Mouse (Mus musculus): Measurements from ENCODE around the gene Ntng2. TPM values are rescaled to one million over a fixed set of nuclear protein-coding genes. Genes with fewer than 3 reads are reported as not detected.

Ntng2 gene
- total RNA-seq, 2 experiments from 2014 or later: 3.0 to 3.4 TPM

DNA sequence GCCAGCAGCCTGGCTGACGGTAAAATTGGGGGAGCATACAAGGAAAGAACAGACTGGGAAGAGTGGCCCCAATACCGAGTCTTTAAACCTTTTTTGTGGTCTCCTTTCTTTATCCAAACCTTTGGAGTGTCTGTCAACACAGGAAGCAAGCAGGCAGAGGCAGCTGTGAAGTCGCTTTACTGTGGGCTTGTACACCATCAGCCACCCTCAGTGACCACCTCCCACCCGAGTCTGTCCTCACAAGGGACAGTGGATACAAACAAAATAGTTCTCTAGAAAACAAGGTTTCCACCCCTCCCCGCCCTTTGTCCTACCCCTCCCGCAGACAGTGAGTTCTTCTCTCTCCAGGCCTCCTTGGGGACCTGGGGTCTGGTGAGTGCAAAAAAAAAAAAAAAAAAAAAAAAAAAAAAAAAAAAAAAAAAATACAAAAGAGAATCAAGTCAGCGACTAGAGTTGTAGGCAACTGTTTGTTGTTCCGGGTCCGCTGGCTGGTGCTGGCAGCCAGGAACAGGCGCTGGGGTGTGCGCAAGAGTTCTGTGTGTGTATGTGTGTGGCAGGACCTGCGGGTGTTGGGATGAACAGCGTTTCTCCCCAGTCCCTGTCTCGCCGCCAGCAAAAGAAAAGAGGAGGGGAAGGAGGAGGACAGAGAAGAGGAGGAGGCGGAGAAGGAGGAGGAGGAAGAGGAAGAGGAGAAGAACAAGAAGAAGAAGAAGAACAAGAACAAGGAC lies 58.8 kb downstream of the Ntng2 start:
- intact Hi-C loops (cut with DNase I): no loop called here
- no peak for DNase-seq

DNA sequence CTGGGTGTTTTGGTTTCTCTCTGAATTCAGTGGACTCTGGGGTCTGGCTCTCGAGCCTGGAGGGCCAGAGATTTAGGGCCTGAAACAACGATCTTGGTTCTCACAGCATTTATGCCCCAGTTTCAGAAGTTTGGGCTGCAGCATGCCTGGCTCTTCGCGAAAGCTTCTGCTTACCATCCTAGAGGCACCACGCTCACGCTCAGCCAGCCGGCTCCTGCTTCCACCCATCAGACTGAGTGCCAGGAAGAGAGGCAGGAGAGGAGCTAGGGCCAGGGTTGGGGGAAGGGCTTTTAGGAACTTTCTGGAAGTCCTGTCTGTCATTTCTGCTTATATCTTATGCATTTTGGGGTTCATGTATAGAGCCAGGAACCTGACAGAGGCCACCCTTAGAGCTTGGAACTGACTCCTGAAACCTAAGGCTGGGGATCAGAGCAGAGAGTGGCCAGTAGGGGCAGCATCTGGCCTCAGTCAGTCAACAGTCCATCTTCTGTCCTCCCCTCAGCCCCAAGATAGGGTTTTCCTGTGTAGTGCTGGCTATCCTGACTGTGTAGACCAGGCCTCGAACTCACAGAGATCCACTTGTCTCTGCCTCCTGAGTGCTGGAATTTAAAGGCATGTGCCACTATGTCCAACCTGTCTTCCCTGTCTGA lies 60.1 kb downstream of the Ntng2 start:
- intact Hi-C loops (cut with DNase I): no loop called here
- peak in 1 of 2 experiments; percentile 25 for DNase-seq

DNA sequence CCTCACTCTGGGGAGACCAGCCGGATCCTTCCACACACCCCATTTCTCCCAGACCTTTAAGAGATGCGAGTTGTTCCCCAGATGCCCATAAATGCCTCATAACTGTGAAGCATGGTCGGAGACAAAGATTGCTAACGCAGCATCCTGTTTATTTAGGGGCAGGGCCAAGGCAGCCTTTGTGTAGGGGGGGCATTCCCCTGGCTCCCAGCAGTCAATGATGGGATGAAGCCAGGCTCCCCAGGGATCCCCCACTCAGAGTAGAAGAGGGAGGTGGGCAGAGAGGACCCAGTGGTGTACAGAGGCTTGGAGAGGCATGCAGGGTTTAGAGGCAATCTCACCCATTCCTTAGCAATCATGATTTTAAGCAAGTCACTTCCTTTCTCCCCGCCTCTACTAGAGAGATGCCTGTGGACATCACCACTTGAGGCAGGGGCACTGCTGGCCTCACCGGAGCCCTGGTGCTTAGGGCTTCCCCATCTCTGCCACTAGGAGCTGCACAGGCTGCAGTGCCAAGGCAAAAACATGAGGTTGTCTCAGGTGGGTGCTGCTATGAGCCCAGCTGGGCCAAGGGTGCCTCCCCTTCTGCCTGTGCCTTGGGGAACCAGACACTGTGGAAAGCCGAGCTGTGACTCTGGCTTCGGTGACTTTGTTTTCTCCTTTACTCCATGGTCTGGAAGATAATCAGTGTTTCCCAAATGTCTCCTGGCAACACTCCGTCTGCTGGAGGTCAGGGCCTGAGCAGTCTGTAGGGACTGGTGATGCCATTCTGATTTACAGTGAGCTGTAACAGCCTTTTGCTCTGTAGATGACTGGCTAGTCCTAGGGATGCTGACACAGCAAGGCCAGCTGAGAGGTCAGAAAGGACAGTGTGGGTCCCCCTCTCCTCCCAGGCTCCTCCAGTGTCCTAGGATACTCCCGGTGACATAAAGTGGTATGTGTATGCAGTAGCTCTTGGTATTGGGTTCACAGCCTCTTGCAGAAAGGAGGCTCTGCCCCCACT lies 61.3 kb downstream of the Ntng2 start:
- intact Hi-C loops (cut with DNase I): no loop called here
- peak; percentile 33 to 40 for DNase-seq

DNA sequence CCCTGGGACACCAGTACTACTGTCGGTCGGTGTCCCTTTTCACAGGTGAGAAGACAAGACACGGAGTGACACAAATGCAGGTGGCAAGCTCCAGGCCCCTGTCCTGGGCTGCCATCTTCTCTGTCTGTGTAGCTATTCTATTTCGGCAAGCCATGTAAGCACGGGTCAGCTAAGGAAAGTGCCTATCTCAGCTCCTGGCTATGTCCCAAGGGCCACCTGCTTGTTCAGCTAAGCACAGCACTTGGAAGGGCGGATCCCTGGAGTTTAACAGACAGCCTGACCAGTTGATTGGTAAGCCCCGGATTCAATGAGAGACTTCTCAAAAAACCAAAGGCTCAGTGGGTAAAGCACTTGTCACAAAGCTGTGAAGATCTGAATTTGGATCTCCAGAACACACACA lies 62.4 kb downstream of the Ntng2 start:
- DNase-seq: peak; percentile 75
- intact Hi-C loops (cut with DNase I): no loop called here

DNA sequence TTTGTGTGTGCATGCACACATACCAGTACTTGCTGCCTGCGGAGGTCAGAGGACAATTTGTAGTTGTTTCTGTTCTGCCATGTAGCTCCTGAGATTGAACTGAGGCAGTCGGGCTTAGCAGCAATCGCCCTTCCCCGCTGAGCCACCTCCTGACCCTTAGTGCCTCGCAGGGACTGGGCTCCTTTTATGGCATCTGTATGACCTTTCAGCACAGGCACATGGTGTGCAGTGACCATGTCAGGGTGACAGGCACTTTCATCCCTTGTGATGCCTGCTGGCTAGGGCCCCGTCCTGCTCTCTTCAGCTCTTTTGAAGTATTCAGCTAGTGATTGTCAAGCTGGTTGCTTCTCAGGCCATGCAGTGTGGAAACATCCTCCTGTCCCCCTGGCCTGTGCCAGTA lies 66.6 kb downstream of the Ntng2 start:
- intact Hi-C loops (cut with DNase I): no loop called here

DNA sequence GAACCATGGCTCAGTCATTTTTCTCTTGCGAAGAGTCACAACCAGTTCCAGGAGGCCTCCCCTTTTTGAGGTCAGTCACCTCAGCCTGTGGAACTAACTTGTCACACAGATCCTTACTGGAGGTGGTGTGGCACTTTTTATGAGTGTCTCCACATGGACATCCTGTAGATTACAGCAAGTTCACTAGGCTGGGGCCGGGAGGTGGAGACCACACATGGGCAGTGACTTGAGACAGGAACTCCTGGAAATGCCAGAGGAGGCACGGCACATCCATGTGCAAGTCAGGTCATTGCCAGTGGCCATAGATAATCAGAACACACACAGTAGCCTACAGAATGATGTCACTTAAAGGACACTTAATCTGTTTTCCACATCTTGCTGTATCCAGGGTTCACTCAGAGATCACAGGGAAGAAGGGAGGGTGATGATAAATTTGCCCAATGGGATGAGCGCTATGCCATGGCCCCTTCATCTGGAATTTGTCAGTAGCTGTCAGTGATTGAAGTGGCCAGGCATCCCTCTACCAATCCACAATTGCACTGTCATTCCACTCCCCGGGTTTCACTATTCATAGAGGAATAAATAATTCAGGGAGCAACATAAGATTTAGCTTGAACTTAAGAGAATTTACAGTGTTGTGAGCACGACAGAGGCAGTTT lies 69.4 kb downstream of the Ntng2 start:
- intact Hi-C loops (cut with DNase I): no loop called here
- no peak for DNase-seq

More for the DNA sequence above, 66.6 kb downstream of the Ntng2 start:
- no peak for DNase-seq

DNA sequence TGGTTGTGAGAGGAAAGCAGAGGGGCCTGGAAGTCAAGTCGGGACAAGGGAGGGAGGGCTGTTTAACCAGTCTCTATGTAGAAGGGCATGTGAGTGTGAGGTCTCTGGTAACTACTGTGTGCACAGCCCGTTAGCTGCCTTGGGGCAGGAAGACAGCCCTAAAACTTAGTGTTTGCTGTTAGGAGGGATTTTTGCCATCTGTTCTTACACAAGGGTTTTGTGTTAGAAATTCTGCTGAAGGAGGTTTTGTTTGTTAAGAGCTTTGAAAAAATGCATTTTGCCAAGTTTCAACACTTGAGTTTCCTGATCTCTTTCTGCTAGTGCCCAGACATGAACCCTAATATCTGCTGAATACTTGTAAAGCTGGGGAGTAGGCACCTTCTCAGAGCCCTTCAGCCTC lies 71.7 kb downstream of the Ntng2 start:
- intact Hi-C loops (cut with DNase I): no loop called here
- DNase-seq: no peak

DNA sequence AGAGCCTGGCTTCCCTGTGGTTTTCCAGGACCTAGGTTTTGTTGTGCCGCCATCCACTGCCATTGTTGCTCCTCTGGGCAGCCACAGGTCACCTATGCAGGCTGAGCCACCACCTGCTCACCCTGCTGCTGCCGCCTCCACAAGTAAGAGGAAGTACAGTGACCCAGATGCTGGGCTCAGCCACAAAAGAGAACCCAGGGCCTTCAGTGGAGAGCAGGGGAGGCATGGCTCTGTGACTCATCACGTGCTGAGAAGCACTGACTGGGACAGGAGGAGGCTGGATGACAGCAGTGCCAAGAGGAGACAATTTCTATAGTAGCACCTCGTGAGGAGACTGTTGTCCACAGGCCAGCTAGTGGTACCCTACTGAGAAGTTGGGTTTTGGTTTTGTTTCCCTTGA lies 73.0 kb downstream of the Ntng2 start:
- DNase-seq: no peak

DNA sequence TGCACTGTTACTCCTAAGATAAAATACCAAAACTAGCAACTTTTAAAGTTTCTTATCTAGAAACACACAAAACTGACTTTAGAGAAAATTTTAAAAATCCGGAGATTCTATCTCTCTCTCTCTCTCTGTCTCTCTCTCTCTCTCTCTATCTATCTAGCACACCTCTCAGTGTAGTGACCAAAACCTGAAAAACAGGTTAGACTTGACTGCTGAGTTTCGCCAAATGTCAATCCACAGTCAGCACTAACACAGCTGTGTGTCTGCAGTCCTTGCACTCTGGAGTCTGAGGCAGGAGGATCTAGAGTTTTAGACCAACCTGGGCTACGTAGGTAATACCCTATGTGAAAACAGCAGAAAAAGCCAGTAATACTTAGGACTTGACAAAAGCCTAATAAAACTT lies 77.9 kb downstream of the Ntng2 start:
- no peak for DNase-seq
- intact Hi-C loops (cut with DNase I): loop anchor here (5.0 kb wide), 1 partner anchor 103 kb away; no protein-coding TSS in a partner anchor

More for the DNA sequence above, 73.0 kb downstream of the Ntng2 start:
- intact Hi-C loops (cut with DNase I): loop anchor here (5.0 kb wide), 1 partner anchor 108 kb away; no protein-coding TSS in a partner anchor

DNA sequence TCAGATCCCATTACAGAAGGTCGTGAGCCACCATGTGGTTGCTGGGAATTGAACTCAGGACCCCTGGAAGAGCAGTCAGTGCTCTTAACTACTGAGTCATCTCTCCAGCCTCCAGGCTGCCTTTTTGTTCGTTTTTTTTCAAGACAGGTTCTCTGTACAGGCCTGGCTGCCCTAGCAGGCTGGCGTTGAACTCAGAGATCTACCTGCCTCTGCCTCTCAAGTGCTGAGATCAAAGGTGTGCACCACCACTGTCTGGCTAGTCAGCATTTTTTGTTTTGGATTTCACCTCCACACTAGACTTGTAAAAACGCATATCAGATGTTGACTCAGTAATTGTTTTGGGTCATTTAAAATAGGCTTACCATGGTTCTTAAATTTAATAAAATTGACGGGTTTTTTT lies 84.7 kb downstream of the Ntng2 start:
- no peak for DNase-seq
- intact Hi-C loops (cut with DNase I): no loop called here

DNA sequence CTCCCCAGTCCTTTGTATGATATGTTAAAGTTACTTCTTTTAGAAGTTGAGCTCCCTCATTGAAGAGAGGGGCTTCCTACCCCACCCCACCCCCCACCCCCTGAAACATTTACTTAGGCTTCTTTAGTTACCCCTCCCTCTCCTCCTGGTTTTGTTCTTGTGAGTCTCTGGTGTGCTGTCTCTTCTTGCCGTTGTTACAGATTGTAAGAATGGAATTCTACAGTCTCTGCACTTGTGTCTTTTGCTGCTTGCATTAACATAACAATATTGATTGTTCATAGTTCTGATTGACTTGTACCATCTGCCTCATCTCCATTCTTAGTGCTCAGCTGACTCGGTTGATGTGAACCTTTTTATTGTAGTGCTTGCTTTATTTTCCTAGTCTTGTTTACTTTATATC lies 100.9 kb downstream of the Ntng2 start:
- intact Hi-C loops (cut with DNase I): no loop called here
- no peak for DNase-seq

Other genes starting within 250 kb of the Ntng2 start
- gene Cfap77, start 197.9 kb downstream of the Ntng2 start, total RNA-seq (2021): not detected
- 1 to 10 TPM; 6.0 to 7.7 TPM for gene Ttf1, start 192.7 kb downstream of the Ntng2 start, total RNA-seq (2021)
- 10 to 100 TPM; 35.8 to 40.8 TPM for gene Setx, start 128.8 kb downstream of the Ntng2 start, total RNA-seq (2021)
- gene Med27, start 93.8 kb upstream of the Ntng2 start, total RNA-seq (2021): 10 to 100 TPM; 18.9 to 23.3 TPM